Mouse (Mus musculus): ENCODE results near the gene Aox3.

- no peak for TF ChIP-seq ZC3H11A (IDR thresholded peaks at IDR 0.05; ENCODE audit: borderline replicate concordance, low read depth, low read length)
- TF ChIP-seq HCFC1 (IDR thresholded peaks at IDR 0.05; ENCODE audit: borderline replicate concordance, insufficient read depth, low read length): no peak
- no peak for TF ChIP-seq CHD2 (IDR thresholded peaks at IDR 0.05; ENCODE audit: low read depth, low read length)
Observed at GRCm38 (mm10) chr1:58169893-58170292, 57.0 kb downstream of the Aox3 start.

Measured in ES-E14 (cell line).